Mouse (Mus musculus): Measurements from ENCODE around the gene Asgr2. TPM values are rescaled to one million over a fixed set of nuclear protein-coding genes. Genes with fewer than 3 reads are reported as not detected.
"Not testable (repeated sequence)": the region's sequence is repeated elsewhere in the genome, so short reads cannot be mapped to it uniquely, and the experiment has no call there.

Asgr2 gene
- polyA plus RNA-seq, 1 experiment: 0.51 TPM

- H3K27me3 ChIP-seq (ENCODE audit: control insufficient read depth, insufficient read depth, low read length): no peaks in the 10 kb centered on the region
- peak; percentile 21 to 66 for DNase-seq (ENCODE audit: low read depth in 1 of 2, low spot score in 2 of 2)
- H3K36me3 ChIP-seq (ENCODE audit: control insufficient read depth, insufficient read depth, low read length): no peaks in the 10 kb centered on the region
- 38% methylated on average over 18 of the region's 18 CpGs for WGBS
- H3K27ac ChIP-seq (ENCODE audit: insufficient read depth, low read length): no peak overlapping the region
- TF ChIP-seq CTCF (IDR thresholded peaks at IDR 0.05; ENCODE audit: extremely low read depth, insufficient read depth, insufficient read length, insufficient replicate concordance): peak; percentile 79; the same call in 1 of the 2 replicates
- TF ChIP-seq POLR2A (IDR thresholded peaks at IDR 0.05; ENCODE audit: low read depth, low read length): no peak
- H3K4me1 ChIP-seq (ENCODE audit: control insufficient read depth, insufficient read depth, insufficient read length): no peaks in the 10 kb centered on the region
- no peak overlapping the region for H3K4me3 ChIP-seq (ENCODE audit: extremely low read depth, insufficient read depth, insufficient read length)
These were observed 36.7 kb upstream of the Asgr2 start for GRCm38 (mm10) chr11:70055618-70056214.

- no peak overlapping the region for H3K4me3 ChIP-seq (ENCODE audit: extremely low read depth, insufficient read depth, insufficient read length)
- H3K36me3 ChIP-seq (ENCODE audit: control insufficient read depth, insufficient read depth, low read length): no peaks in the 10 kb centered on the region
- TF ChIP-seq CTCF (IDR thresholded peaks at IDR 0.05; ENCODE audit: extremely low read depth, insufficient read depth, insufficient read length, insufficient replicate concordance) (no peak), POLR2A (IDR thresholded peaks at IDR 0.05; ENCODE audit: low read depth, low read length) (no peak)
- H3K27me3 ChIP-seq (ENCODE audit: control insufficient read depth, insufficient read depth, low read length): no peaks in the 10 kb centered on the region
- DNase-seq (ENCODE audit: low read depth in 1 of 2, low spot score in 2 of 2): no peak
- WGBS: 92% methylated on average over 9 of the region's 9 CpGs
- H3K27ac ChIP-seq (ENCODE audit: insufficient read depth, low read length): no peak overlapping the region
- H3K4me1 ChIP-seq (ENCODE audit: control insufficient read depth, insufficient read depth, insufficient read length): no peaks in the 10 kb centered on the region
These were observed 34.6 kb upstream of the Asgr2 start for GRCm38 (mm10) chr11:70057805-70058204.

- H3K27ac ChIP-seq (ENCODE audit: insufficient read depth, low read length): no peak overlapping the region
- no peak for DNase-seq (ENCODE audit: low read depth in 1 of 2, low spot score in 2 of 2)
- no peaks in the 10 kb centered on the region for H3K27me3 ChIP-seq (ENCODE audit: control insufficient read depth, insufficient read depth, low read length)
- H3K36me3 ChIP-seq (ENCODE audit: control insufficient read depth, insufficient read depth, low read length): no peaks in the 10 kb centered on the region
- no peak for TF ChIP-seq POLR2A (IDR thresholded peaks at IDR 0.05; ENCODE audit: low read depth, low read length)
- no peak for TF ChIP-seq CTCF (IDR thresholded peaks at IDR 0.05; ENCODE audit: extremely low read depth, insufficient read depth, insufficient read length, insufficient replicate concordance)
- H3K4me1 ChIP-seq (ENCODE audit: control insufficient read depth, insufficient read depth, insufficient read length): no peaks in the 10 kb centered on the region
- 79% methylated on average over 6 of the region's 6 CpGs for WGBS
- no peak overlapping the region for H3K4me3 ChIP-seq (ENCODE audit: extremely low read depth, insufficient read depth, insufficient read length)
These were observed 32.5 kb upstream of the Asgr2 start for GRCm38 (mm10) chr11:70059930-70060329.

- H3K36me3 ChIP-seq (ENCODE audit: control insufficient read depth, insufficient read depth, low read length): no peaks in the 10 kb centered on the region
- no peak overlapping the region for H3K27ac ChIP-seq (ENCODE audit: insufficient read depth, low read length)
- H3K27me3 ChIP-seq (ENCODE audit: control insufficient read depth, insufficient read depth, low read length): no peaks in the 10 kb centered on the region
- 71% methylated on average over 3 of the region's 3 CpGs for WGBS
- TF ChIP-seq POLR2A (IDR thresholded peaks at IDR 0.05; ENCODE audit: low read depth, low read length) (no peak), CTCF (IDR thresholded peaks at IDR 0.05; ENCODE audit: extremely low read depth, insufficient read depth, insufficient read length, insufficient replicate concordance) (no peak)
- H3K4me3 ChIP-seq (ENCODE audit: extremely low read depth, insufficient read depth, insufficient read length): no peak overlapping the region
- no peak for DNase-seq (ENCODE audit: low read depth in 1 of 2, low spot score in 2 of 2)
- H3K4me1 ChIP-seq (ENCODE audit: control insufficient read depth, insufficient read depth, insufficient read length): no peaks in the 10 kb centered on the region
These were observed 29.4 kb upstream of the Asgr2 start for GRCm38 (mm10) chr11:70063053-70063452.

GRCm38 (mm10) chr11:70066701-70067100 lies 25.7 kb upstream of the Asgr2 start:
- Histone ChIP-seq H3K27ac (ENCODE audit: insufficient read depth, low read length) (no peak overlapping the region), H3K36me3 (ENCODE audit: control insufficient read depth, insufficient read depth, low read length) (no peaks in the 10 kb centered on the region), H3K27me3 (ENCODE audit: control insufficient read depth, insufficient read depth, low read length) (no peaks in the 10 kb centered on the region), H3K4me3 (ENCODE audit: extremely low read depth, insufficient read depth, insufficient read length) (no peak overlapping the region), H3K4me1 (ENCODE audit: control insufficient read depth, insufficient read depth, insufficient read length) (no peaks in the 10 kb centered on the region)
- WGBS: 70% methylated on average over 4 of the region's 4 CpGs
- TF ChIP-seq CTCF (IDR thresholded peaks at IDR 0.05; ENCODE audit: extremely low read depth, insufficient read depth, insufficient read length, insufficient replicate concordance) (no peak), POLR2A (IDR thresholded peaks at IDR 0.05; ENCODE audit: low read depth, low read length) (no peak)
- no peak for DNase-seq (ENCODE audit: low read depth in 1 of 2, low spot score in 2 of 2)

- no peak overlapping the region for H3K4me3 ChIP-seq (ENCODE audit: extremely low read depth, insufficient read depth, insufficient read length)
- H3K27me3 ChIP-seq (ENCODE audit: control insufficient read depth, insufficient read depth, low read length): no peaks in the 10 kb centered on the region
- H3K36me3 ChIP-seq (ENCODE audit: control insufficient read depth, insufficient read depth, low read length): no peaks in the 10 kb centered on the region
- TF ChIP-seq POLR2A (IDR thresholded peaks at IDR 0.05; ENCODE audit: low read depth, low read length) (no peak), CTCF (IDR thresholded peaks at IDR 0.05; ENCODE audit: extremely low read depth, insufficient read depth, insufficient read length, insufficient replicate concordance) (no peak)
- no peaks in the 10 kb centered on the region for H3K4me1 ChIP-seq (ENCODE audit: control insufficient read depth, insufficient read depth, insufficient read length)
- no peak overlapping the region for H3K27ac ChIP-seq (ENCODE audit: insufficient read depth, low read length)
- WGBS: 88% methylated on average over 3 of the region's 3 CpGs
- no peak for DNase-seq (ENCODE audit: low read depth in 1 of 2, low spot score in 2 of 2)
These were observed 24.2 kb upstream of the Asgr2 start for GRCm38 (mm10) chr11:70068245-70068644.

- H3K4me1 ChIP-seq (ENCODE audit: control insufficient read depth, insufficient read depth, insufficient read length): no peaks in the 10 kb centered on the region
- H3K27ac ChIP-seq (ENCODE audit: insufficient read depth, low read length): no peak overlapping the region
- no peaks in the 10 kb centered on the region for H3K27me3 ChIP-seq (ENCODE audit: control insufficient read depth, insufficient read depth, low read length)
- H3K36me3 ChIP-seq (ENCODE audit: control insufficient read depth, insufficient read depth, low read length): no peaks in the 10 kb centered on the region
- TF ChIP-seq CTCF (IDR thresholded peaks at IDR 0.05; ENCODE audit: extremely low read depth, insufficient read depth, insufficient read length, insufficient replicate concordance) (no peak), POLR2A (IDR thresholded peaks at IDR 0.05; ENCODE audit: low read depth, low read length) (no peak)
- WGBS: 88% methylated on average over 6 of the region's 6 CpGs
- no peak for DNase-seq (ENCODE audit: low read depth in 1 of 2, low spot score in 2 of 2)
- H3K4me3 ChIP-seq (ENCODE audit: extremely low read depth, insufficient read depth, insufficient read length): no peak overlapping the region
These were observed 22.4 kb upstream of the Asgr2 start for GRCm38 (mm10) chr11:70070057-70070456.

GRCm38 (mm10) chr11:70070603-70071002 lies 21.8 kb upstream of the Asgr2 start:
- DNase-seq (ENCODE audit: low read depth in 1 of 2, low spot score in 2 of 2); H3K27ac ChIP-seq (ENCODE audit: insufficient read depth, low read length); H3K27me3 ChIP-seq (ENCODE audit: control insufficient read depth, insufficient read depth, low read length); H3K4me1 ChIP-seq (ENCODE audit: control insufficient read depth, insufficient read depth, insufficient read length); H3K36me3 ChIP-seq (ENCODE audit: control insufficient read depth, insufficient read depth, low read length); H3K4me3 ChIP-seq (ENCODE audit: extremely low read depth, insufficient read depth, insufficient read length): not testable (repeated sequence)
- 31% methylated on average over 3 of the region's 3 CpGs for WGBS

Data from spleen, adult 2 months (tissue).